Mouse (Mus musculus): ENCODE data around the gene Zfp820.
"Not testable (repeated sequence)": the region's sequence is repeated elsewhere in the genome, so short reads cannot be mapped to it uniquely, and the experiment has no call there.

The Zfp820 gene

DNA sequence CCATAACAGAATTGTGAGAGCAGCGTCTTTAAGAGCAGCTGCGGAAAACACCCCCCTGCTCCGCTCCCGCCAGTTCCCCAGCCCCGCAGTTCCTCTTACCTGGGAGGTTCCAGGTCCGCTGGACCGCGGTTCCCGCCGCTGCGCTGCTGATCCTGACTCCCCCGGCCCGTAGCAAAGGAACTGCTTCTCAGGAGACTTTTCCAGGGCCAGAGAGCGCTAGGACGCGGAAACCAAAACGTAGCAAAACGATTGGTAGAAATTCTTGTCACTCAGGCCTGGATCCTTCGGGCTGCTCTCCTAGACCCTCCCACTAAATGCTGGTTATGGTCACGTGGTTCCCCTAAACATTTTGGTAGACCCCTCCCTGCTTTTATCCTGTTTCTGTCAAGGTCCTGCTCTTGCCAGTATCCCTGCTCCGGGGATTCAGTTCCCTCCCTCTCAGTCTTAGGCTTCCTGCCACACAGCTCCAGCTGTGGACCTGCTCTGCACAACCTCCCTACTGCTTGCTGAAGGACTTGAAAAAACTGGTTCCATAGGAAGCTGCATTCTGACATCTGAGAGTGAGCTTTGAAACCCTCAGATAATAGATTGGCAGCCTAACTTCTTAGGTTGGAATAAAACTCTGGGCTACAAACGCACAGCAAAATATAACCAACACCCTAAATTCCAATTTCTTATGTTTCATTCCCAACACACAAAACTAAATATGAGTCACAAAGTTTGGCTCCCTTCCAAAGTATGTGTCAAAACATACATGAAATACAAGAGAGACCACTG, at the start of gene Zfp820:
Gene Zfp820 (minus strand): TSS at position 228 of the 777 bp plus-strand sequence.
- peak; percentile 30 for DNase-seq (ENCODE audit: low read depth)

DNA sequence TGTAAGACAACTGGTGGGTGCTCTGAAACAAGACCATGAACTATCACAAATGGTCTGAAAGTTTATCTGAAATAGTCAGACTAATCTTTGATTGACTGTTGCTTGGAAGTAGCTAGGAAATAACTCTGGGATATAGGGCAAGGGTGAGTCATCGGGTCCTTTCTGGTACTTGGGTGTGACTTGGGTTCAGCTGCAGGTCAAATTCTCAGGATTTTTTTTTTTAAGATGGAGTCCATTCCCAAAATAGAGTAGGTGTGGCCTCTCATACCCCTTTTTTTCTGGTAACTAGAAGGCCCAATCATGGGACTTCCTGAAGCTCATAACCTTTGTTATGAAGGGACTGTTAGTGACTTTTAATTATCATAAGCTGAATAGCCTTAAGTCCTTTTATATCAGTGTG, 25.7 kb upstream of the Zfp820 start:
- DNase-seq (ENCODE audit: low read depth), result no peak

DNA sequence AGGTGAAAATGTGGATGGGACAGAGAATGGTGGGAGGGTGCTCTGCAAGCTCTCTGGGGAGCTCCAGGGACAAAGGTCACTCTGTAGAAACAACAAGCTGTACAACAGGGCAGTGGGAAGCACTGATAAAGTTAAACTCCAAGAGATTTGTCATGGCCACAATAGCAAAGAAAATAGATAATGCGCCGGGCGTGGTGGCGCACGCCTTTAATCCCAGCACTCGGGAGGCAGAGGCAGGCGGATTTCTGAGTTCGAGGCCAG, 680 bp upstream of the Zfp820 start:
- DNase-seq (ENCODE audit: low read depth), result not testable (repeated sequence)

DNA sequence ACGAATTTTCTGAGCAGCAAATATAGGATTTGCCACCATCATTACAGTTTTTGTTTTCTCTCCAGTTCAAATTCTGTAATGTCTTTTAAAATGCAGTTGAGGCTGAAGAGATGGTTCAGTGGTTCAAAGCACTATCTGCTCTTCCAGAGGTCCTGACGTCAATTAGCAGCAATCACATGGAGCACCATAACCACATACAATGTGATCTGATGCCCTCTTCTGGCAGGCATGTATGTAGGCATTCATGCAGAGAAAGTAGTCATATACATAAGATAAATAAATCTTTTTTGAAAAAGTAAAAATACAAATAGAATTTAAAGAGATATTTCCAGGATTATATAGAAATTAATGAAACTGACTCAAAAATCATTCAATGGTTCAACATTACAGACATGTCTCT, 7.1 kb downstream of the Zfp820 start:
- DNase-seq (ENCODE audit: low read depth), result no peak

DNA sequence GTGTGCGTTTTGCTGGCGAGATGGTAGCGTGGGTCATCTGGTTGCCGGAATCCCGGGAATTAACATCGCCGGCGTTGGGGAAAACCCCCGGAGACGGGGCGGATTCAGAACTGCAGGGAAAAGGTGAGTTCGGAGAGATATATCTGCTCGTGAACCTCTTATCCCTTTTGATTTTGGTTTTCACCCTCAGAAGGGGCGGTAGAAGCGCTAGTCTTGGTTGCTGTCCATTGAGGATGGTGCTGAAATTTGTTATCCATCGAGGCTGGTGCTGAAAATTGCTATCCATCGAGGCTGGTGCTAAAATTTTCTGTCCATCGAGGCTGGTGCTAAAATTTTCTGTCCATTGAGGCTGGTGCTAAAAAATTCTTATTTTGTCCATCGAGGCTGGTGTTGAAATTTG, 44.2 kb downstream of the Zfp820 start:
- DNase-seq (ENCODE audit: low read depth), result peak; percentile 21

DNA sequence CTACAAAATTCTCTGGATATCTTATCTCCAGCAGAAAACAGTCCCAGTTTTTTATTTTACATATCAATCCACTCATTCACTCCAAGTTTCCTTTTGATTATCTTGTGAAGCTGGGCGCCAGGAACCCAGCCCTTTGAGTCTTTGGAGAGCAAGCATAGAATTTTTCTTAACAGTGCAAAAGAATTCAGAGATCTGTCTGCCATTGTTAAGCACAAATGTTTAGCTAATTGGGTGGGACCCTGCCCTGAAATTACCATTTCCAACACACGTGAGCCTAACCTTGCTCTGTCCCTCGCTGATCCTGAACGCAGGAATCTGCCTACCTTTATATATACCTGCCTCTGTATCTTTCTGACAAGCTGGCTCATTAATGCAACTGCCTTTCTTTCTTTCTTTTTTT, 53.3 kb downstream of the Zfp820 start:
- no peak for DNase-seq (ENCODE audit: low read depth)

DNA sequence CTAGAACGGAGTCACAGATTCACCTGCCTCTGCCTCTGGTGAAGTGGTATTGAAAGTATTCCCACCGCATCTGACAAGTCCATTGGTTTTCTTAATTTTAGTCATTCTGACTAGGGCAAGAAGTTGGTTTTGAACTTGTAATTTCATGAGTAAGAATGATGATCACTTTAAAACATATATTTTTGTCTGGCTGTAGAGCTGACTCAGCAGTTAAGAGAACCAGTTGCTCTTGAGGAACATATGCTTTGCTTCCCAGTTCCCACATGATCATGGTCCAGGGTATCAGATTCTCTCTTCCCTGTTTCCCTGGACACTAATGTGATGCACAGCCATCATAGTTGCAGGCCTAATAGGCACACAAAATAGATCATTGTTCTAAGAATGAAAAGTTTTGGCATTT, 75.2 kb downstream of the Zfp820 start:
- DNase-seq (ENCODE audit: low read depth), result no peak
